Mouse (Mus musculus) ES-E14 (cell line): ENCODE data around the gene Taf15. TPM values are rescaled to one million over a fixed set of nuclear protein-coding genes. Genes with fewer than 3 reads are reported as not detected.

ENCODE experiments used
- DNase-seq: peaks from one replicate; pipeline ENCODE4 v3.0.0-alpha.2; 2013; ENCODE audit warnings: low read depth, low spot score
- H3K27ac ChIP-seq: 2 replicates; pipeline ENCODE4 v1.5.1; 2012; ENCODE audit warnings: low read depth, mild to moderate bottlenecking, low read length, moderate library complexity, mixed read lengths; ENCODE audit not compliant: poor library complexity, insufficient read depth, severe bottlenecking
- H3K36me3 ChIP-seq: 2 replicates; pipeline ENCODE4 v1.6.1; 2012; ENCODE audit warnings: mild to moderate bottlenecking, low read length, moderate library complexity, mixed read lengths; ENCODE audit not compliant: control insufficient read depth, poor library complexity, insufficient read depth, severe bottlenecking
- H3K4me1 ChIP-seq, 2 experiments: fragments of 150-350 bp in 1 of 2; sonication (generic) in 1 of 2; 2 replicates each; pipeline ENCODE4 v1.6.1; 2012; ENCODE audit warnings: low read length in 2 of 2, mild to moderate bottlenecking in 1 of 2, mixed read lengths in 1 of 2; ENCODE audit not compliant: control insufficient read depth in 2 of 2, insufficient read depth in 2 of 2, poor library complexity in 1 of 2
- H3K4me3 ChIP-seq, 2 experiments: fragments of 150-350 bp in 1 of 2; sonication (generic) in 1 of 2; 2 replicates each; pipeline ENCODE4 v1.5.1; 2012; ENCODE audit warnings: low read length in 2 of 2, low read depth in 1 of 2, mild to moderate bottlenecking in 1 of 2, mixed read lengths in 1 of 2; ENCODE audit not compliant: insufficient read depth in 1 of 2, poor library complexity in 1 of 2, severe bottlenecking in 1 of 2
- H3K9ac ChIP-seq: 2 replicates; pipeline ENCODE4 v1.6.1; 2012; ENCODE audit warnings: low read depth, mild to moderate bottlenecking, low read length, mixed read lengths; ENCODE audit not compliant: poor library complexity, insufficient read depth, severe bottlenecking
- H3K9me3 ChIP-seq: fragments of 150-350 bp; sonication (generic); 2 replicates; pipeline ENCODE4 v1.6.1; 2012; ENCODE audit warnings: low read depth, mild to moderate bottlenecking, low read length; ENCODE audit not compliant: control insufficient read depth, insufficient read depth
- CHD2 ChIP-seq: IDR thresholded peaks from 2 replicates; pipeline ENCODE4 v1.6.1; 2014; ENCODE audit warnings: mild to moderate bottlenecking, low read depth, low read length, inconsistent platforms
- HCFC1 ChIP-seq: IDR thresholded peaks from 2 replicates; pipeline ENCODE4 v1.6.1; 2012; ENCODE audit warnings: low read length, inconsistent platforms, borderline replicate concordance; ENCODE audit not compliant: insufficient read depth
- MAFK ChIP-seq: IDR thresholded peaks from 2 replicates; pipeline ENCODE4 v1.6.1; 2014; ENCODE audit warnings: mild to moderate bottlenecking, low read depth, low read length, inconsistent platforms; ENCODE audit not compliant: insufficient read depth
- ZC3H11A ChIP-seq: IDR thresholded peaks from 2 replicates; pipeline ENCODE4 v1.6.1; 2012; ENCODE audit warnings: low read depth, mild to moderate bottlenecking, inconsistent platforms, low read length, borderline replicate concordance
- ZNF384 ChIP-seq: IDR thresholded peaks from 2 replicates; pipeline ENCODE4 v1.6.1; 2012; ENCODE audit warnings: low read depth, low read length, inconsistent platforms
- in situ Hi-C, 2 experiments: fragments of 600-800 bp; cut with MboI; formaldehyde crosslinking; loops; one replicate each; pipeline ENCODE4 v1.15.1; 2025; ENCODE audit warnings: low sequenced_read_pairs in 2 of 2, inconsistent platforms in 1 of 2; ENCODE audit not compliant: unreplicated experiment in 2 of 2
- total RNA-seq: library from RNA; depleted of rRNA; stranded (reverse); fragments of 300-350 nt; gene quantifications from 2 replicates; pipeline ENCODE4 v1.2.3, GENCODE M21; 2012

Gene Taf15
- total RNA-seq, 1 experiment, result 53.8 TPM

DNA sequence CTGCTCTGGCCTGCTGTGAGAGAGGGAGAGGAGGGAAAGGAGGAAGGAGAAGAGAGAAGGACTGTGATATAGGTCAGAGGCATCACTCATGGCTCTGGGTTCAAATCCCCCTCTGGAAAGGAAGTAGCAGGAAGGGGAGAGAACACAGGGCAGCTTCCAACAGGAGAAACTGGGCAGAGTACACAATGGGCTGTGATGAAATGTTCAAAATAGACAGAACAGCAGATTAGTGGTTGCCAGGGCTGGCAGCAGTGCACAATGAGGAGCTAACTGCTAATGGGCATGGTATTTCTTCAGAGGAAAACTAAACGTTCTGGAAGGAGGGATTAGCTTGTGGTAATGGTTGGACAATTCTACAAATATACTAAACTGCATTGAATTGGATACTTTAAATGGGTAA, 22.3 kb upstream of the Taf15 start:
- Histone ChIP-seq H3K27ac (no peak overlapping the region), H3K4me3 (no peak overlapping the region), H3K36me3 (no peaks in the 10 kb centered on the region), H3K9me3 (no peaks in the 10 kb centered on the region), H3K9ac (no peak overlapping the region), H3K4me1 (peaks cover 4 to 23% of the 10 kb centered on the region in 2 experiments)
- no peak for DNase-seq
- no peak for TF ChIP-seq ZC3H11A
- no peak for TF ChIP-seq MAFK
- no peak for TF ChIP-seq ZNF384
- no peak for TF ChIP-seq CHD2
- in situ Hi-C loops, result no loop called here

DNA sequence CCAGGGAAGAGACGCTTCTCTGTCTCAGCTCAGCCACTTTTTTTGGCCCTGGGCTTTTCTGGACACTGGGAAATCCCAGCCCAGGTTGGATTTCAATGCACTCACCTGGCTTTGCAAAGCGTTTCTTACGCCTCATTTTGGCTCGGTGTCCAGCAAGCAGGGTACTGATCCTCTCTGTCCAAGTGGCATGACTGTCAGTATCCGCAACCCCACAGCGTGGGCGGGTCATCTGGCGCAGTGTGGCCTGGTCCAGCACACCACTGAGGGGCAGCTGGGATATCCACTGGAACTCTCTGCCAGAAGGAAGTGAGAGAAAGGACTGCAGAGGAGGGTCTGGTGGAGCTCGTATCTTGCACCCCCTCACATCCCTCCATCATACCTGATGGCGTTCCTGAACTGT, 21.6 kb upstream of the Taf15 start:
- Histone ChIP-seq H3K4me1 (peaks cover 4 to 23% of the 10 kb centered on the region in 2 experiments), H3K36me3 (no peaks in the 10 kb centered on the region), H3K27ac (no peak overlapping the region), H3K4me3 (peak overlapping the region; percentile 10 to 40; a peak in 1 of 4 replicates), H3K9me3 (no peaks in the 10 kb centered on the region), H3K9ac (peak overlapping the region; percentile 34; the same call in 1 of the 2 replicates)
- in situ Hi-C loops, result no loop called here
- DNase-seq, result no peak
- TF ChIP-seq ZC3H11A, result no peak
- TF ChIP-seq ZNF384, result no peak
- TF ChIP-seq CHD2, result no peak
- TF ChIP-seq MAFK, result no peak
- no peak for TF ChIP-seq HCFC1

- no peak for TF ChIP-seq CHD2
- no peak for TF ChIP-seq ZC3H11A
- no peak for TF ChIP-seq MAFK
- TF ChIP-seq ZNF384, result no peak
- no peak for TF ChIP-seq HCFC1
- Histone ChIP-seq H3K36me3 (no peaks in the 10 kb centered on the region), H3K27ac (no peak overlapping the region), H3K4me1 (peaks cover 0 to 6% of the 10 kb centered on the region in 2 experiments; a peak in 1 of 4 replicates), H3K9me3 (no peaks in the 10 kb centered on the region), H3K9ac (no peak overlapping the region), H3K4me3 (no peak overlapping the region)
- no peak for DNase-seq
- in situ Hi-C loops, result no loop called here
These were observed 18.3 kb upstream of the Taf15 start for GRCm38 (mm10) chr11:83454548-83454947.

DNA sequence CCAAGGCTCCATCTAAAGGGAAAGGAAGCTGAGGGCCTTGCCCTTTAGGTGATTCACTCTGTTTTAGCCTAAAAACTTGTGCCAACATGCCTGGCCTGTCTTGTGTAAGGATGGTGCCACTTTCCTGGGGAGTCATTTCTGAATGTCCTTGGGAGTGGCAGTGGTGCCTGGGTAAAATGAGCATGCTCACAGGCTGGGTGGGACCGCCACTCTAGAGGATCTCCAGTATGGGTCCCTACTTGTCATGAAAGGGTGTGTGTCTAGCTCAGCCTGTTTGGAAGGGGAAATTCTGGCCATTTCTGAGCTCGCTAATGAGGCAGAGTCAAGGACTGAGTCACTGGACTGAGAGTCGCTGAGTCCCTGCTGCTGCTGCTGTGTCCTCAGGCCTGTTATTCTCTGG, 17.3 kb upstream of the Taf15 start:
- H3K4me3 ChIP-seq, result no peak overlapping the region
- no peak overlapping the region for H3K27ac ChIP-seq
- H3K4me1 ChIP-seq, result 0 out of 4 replicates have a peak, but pooled peaks cover 0 to 2% of the 10 kb centered on the region in 2 experiments

GRCm38 (mm10) chr11:83457257-83457656, 15.6 kb upstream of the Taf15 start:
- Histone ChIP-seq H3K4me1 (0 out of 4 replicates have a peak, but pooled peaks cover 0 to 2% of the 10 kb centered on the region in 2 experiments), H3K9me3 (no peaks in the 10 kb centered on the region), H3K4me3 (no peak overlapping the region), H3K27ac (no peak overlapping the region), H3K36me3 (no peaks in the 10 kb centered on the region), H3K9ac (no peak overlapping the region)
- no peak for DNase-seq
- TF ChIP-seq MAFK (no peak), HCFC1 (no peak), CHD2 (no peak), ZNF384 (no peak), ZC3H11A (no peak)
- in situ Hi-C loops, result no loop called here

More for the DNA sequence above, 17.3 kb upstream of the Taf15 start:
- no peaks in the 10 kb centered on the region for H3K36me3 ChIP-seq
- no peak overlapping the region for H3K9ac ChIP-seq
- in situ Hi-C loops, result no loop called here
- TF ChIP-seq CHD2 (no peak), HCFC1 (no peak), ZC3H11A (no peak), ZNF384 (no peak), MAFK (no peak)
- no peak for DNase-seq
- no peaks in the 10 kb centered on the region for H3K9me3 ChIP-seq
